Mouse (Mus musculus) bone marrow macrophage, adult 2 months (primary cell): ENCODE measurements around the gene Tmem208. TPM values are rescaled to one million over a fixed set of nuclear protein-coding genes. Genes with fewer than 3 reads are reported as not detected.

Experiments
- H3K27ac ChIP-seq: 2 replicates; pipeline ENCODE4 v1.5.1; 2012; ENCODE audit warnings: low read depth, low read length; ENCODE audit not compliant: insufficient read depth
- H3K4me1 ChIP-seq: 2 replicates; pipeline ENCODE4 v1.6.1; 2012; ENCODE audit warnings: low read length; ENCODE audit not compliant: control insufficient read depth, insufficient read depth
- H3K4me3 ChIP-seq: 2 replicates; pipeline ENCODE4 v1.5.1; 2012; ENCODE audit warnings: mild to moderate bottlenecking, low read length, moderate library complexity; ENCODE audit not compliant: insufficient read depth
- CTCF ChIP-seq: IDR thresholded peaks from 2 replicates; pipeline ENCODE4 v1.5.1; 2012; ENCODE audit warnings: low read depth, mild to moderate bottlenecking, low read length, moderate library complexity
- POLR2A ChIP-seq: IDR thresholded peaks from 2 replicates; pipeline ENCODE4 v1.6.1; 2012; ENCODE audit warnings: mild to moderate bottlenecking, low read depth, low read length, borderline replicate concordance
- polyA plus RNA-seq: library from polyadenylated mRNA; stranded (reverse); fragments of >200 nt; gene quantifications from 2 replicates; pipeline ENCODE4 v1.2.4, GENCODE M21; 2012; ENCODE audit not compliant: missing spikeins, insufficient read depth, insufficient read length

The Tmem208 gene
- polyA plus RNA-seq, 1 experiment: 51.2 TPM

DNA sequence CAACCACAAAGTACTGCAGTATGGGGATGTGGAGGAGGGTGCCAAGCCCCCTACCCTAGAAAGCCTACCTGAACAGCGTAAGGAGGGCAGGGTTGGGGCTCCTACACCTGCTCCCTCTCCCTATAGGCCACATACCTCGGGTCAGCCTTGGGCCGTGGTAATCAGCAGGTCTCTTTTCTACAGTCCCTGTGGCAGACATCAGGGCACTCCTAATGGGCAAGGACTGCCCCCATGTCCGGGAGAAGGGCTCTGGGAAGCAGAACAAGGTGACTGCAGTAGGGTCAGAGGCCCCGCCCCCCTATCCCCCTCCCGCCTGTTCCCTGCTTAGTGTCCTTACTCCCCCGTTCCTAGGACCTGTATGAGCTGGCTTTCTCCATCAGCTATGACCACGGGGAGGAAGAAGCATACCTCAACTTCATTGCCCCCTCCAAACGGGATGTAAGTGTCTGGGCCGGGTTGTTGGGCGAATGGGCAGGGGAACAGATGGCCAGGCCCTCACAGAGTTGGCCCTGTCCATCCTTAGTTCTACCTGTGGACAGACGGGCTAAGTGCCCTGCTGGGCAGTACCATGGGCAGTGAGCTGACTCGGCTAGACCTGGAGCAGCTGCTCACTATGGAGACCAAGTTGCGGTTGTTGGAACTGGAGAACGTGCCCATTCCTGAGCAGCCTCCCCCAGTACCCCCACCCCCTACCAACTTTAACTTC, 16.9 kb upstream of the Tmem208 start:
- H3K4me3 ChIP-seq: no peak overlapping the region
- no peak overlapping the region for H3K27ac ChIP-seq
- peaks cover 11% of the 10 kb centered on the region for H3K4me1 ChIP-seq
- no peak for TF ChIP-seq POLR2A
- no peak for TF ChIP-seq CTCF

DNA sequence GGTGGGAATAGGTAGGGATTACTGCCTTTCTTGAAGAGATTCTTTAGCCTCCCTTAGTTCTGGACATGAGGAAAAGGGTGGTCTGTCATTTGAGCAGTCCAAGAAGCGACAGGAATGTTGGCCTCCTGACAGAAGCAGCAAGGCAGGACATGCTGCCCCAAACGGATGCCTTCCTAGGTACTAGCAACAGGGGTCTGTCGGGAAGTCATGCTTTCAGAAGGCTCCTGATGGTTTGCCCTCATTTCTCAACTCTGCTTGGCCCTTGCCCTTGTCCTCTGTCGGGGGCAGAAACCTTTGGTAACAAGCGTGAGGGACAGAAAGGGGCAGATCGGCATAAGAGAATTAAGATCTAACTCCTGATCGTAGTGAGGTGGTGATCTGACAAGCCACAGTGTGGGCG, 16.0 kb upstream of the Tmem208 start:
- H3K4me3 ChIP-seq: no peak overlapping the region
- no peak overlapping the region for H3K27ac ChIP-seq
- H3K4me1 ChIP-seq: peaks cover 6% of the 10 kb centered on the region
- TF ChIP-seq POLR2A: no peak
- no peak for TF ChIP-seq CTCF

DNA sequence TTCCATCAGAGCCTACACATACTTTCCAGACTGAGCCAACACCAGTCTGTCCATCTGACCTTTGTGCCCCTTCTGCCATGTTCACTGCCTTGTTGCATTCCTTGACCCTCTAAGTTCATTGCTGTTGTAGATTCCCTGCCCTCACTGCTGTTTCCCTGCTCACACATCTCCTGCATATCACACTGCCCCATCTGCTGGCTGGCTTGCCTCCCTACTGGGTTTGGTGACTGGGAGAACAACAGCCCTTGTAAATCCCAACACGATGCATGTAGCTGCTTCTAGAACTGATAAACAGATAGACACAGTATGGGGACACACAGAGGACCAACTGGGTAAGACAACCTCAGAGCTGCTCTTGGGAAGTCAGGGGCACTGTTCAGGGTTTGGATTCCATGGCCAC, 14.4 kb upstream of the Tmem208 start:
- TF ChIP-seq POLR2A: no peak
- TF ChIP-seq CTCF: no peak
- Histone ChIP-seq H3K4me1 (peaks cover 6% of the 10 kb centered on the region), H3K4me3 (no peak overlapping the region), H3K27ac (no peak overlapping the region)

GRCm38 (mm10) chr8:105312891-105313481, 13.2 kb upstream of the Tmem208 start:
- TF ChIP-seq POLR2A (no peak), CTCF (no peak)
- H3K4me3 ChIP-seq: no peak overlapping the region
- no peak overlapping the region for H3K27ac ChIP-seq
- H3K4me1 ChIP-seq: peaks cover 9% of the 10 kb centered on the region

DNA sequence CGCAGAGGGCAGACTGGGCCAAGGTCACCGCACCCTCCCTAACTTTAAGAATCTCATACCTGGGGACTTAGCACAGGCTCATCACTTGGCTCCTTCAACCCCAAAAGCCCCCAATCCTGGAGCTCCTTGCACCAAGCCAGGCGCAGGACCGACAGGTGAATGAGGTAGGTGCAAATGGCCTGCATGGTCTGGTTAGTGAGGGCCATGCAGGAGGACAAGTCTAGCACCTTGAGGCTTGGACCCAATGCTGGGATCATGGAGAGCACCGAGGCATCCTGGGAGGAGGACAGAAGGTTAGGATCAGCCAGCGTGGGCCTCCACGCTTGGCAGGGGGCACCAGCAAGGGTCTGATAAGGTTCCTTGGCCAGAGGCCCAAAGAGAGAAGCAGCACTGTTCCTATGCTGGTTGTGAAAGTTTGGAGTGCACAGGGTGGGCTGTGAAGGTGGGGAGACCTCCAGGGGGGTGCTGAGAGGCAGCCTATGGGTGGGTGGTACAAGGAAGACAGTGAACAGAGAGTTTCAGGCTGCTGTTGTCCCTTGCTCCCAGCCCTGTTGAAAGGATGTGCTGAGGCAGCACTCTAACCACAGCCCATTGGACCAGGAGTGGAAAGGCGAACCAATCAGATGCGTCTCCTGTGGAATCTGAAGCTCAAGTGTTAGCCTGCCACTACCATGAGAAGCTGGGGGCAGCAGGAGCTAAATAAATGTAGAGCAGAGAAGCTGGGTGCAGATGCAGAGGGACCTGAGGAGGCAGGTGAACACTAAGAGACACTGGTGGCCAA, 12.3 kb upstream of the Tmem208 start:
- Histone ChIP-seq H3K4me1 (peaks cover 9% of the 10 kb centered on the region), H3K4me3 (no peak overlapping the region), H3K27ac (no peak overlapping the region)
- TF ChIP-seq CTCF (no peak), POLR2A (no peak)

GRCm38 (mm10) chr8:105315073-105315769, 10.9 kb upstream of the Tmem208 start:
- Histone ChIP-seq H3K4me1 (peaks cover 17% of the 10 kb centered on the region), H3K27ac (no peak overlapping the region), H3K4me3 (no peak overlapping the region)
- TF ChIP-seq POLR2A (no peak), CTCF (no peak)

DNA sequence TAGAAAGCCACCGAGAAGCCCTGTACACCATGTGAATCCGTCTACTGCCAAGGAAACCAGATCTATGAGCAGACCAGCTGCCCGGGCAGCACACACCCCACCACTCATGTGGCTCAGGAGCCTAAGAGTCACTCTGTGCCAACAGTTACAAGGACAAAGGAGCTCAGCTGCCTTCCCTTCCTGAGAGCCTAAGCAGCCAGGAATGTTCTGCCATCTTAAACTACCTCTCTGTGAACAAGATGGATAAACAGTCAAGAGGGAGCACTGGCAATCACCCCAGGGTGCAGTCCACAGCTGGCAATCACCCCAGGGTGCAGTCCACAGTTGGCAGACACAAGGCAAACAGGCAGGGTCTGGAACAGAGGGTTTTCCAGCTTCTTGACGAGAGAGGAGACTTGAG, 8.2 kb upstream of the Tmem208 start:
- Histone ChIP-seq H3K27ac (no peak overlapping the region), H3K4me1 (peaks cover 17% of the 10 kb centered on the region), H3K4me3 (no peak overlapping the region)
- TF ChIP-seq POLR2A: no peak
- TF ChIP-seq CTCF: no peak

GRCm38 (mm10) chr8:105318662-105319190, 7.4 kb upstream of the Tmem208 start:
- Histone ChIP-seq H3K27ac (no peak overlapping the region), H3K4me1 (peaks cover 17% of the 10 kb centered on the region), H3K4me3 (no peak overlapping the region)
- TF ChIP-seq CTCF (no peak), POLR2A (no peak)

- Histone ChIP-seq H3K4me3 (no peak overlapping the region), H3K27ac (no peak overlapping the region), H3K4me1 (peaks cover 20% of the 10 kb centered on the region)
- TF ChIP-seq POLR2A (no peak), CTCF (no peak)
These were observed 3.0 kb upstream of the Tmem208 start for GRCm38 (mm10) chr8:105323183-105323582.
